Mouse (Mus musculus): ENCODE data around the gene Gm49383. TPM values are rescaled to one million over a fixed set of nuclear protein-coding genes. Genes with fewer than 3 reads are reported as not detected.

Gm49383 gene
- total RNA-seq, 2 experiments from 2014 or later: 2.6 to 3.6 TPM

Small RNA genes within 50 kb of the gene (microRNA-seq; reads per million reads assigned to microRNA genes)
- gene Gm47287 (ENCODE audit: borderline number of aligned reads in 2 of 2) (0 reads per million in 2 experiments), gene Gm47295 (ENCODE audit: borderline number of aligned reads in 2 of 2) (2.0 to 2.2 reads per million in 2 experiments)

Other genes with a start within 250 kb of the Gm49383 start
- 1,000 to 10,000 TPM; 1,412 to 1,495 TPM for gene Rps29, start 37.9 kb downstream of the Gm49383 start, total RNA-seq (2021)
- not detected for gene Lrr1, start 28.3 kb downstream of the Gm49383 start, total RNA-seq (2021)
- gene Rpl36al, start 13.0 kb downstream of the Gm49383 start, total RNA-seq (2021): 100 to 1,000 TPM; 206 to 211 TPM
- gene Mgat2, start 12.9 kb downstream of the Gm49383 start, total RNA-seq (2021): 10 to 100 TPM; 18.8 to 20.6 TPM
- under 1 TPM; 0.41 to 0.83 TPM for gene Dnaaf2, start 1.3 kb upstream of the Gm49383 start, total RNA-seq (2021)
- gene Gm49384, start 7.2 kb upstream of the Gm49383 start, total RNA-seq (2021): 1 to 10 TPM; 2.5 to 2.8 TPM
- gene Pole2, start 31.1 kb upstream of the Gm49383 start, total RNA-seq (2021): under 1 TPM; 0.64 to 0.98 TPM
- gene Klhdc1, start 44.1 kb upstream of the Gm49383 start, total RNA-seq (2021): 10 to 100 TPM; 35.7 to 37.2 TPM
- 100 to 1,000 TPM; 105 to 110 TPM for gene Klhdc2, start 99.6 kb upstream of the Gm49383 start, total RNA-seq (2021)
- gene Nemf, start 160.1 kb upstream of the Gm49383 start, total RNA-seq (2021): 10 to 100 TPM; 22.3 to 24.1 TPM
- 10 to 100 TPM; 37.2 to 39.8 TPM for gene Arf6, start 175.0 kb upstream of the Gm49383 start, total RNA-seq (2021)
- gene Gm9887, start 175.4 kb upstream of the Gm49383 start, total RNA-seq (2021): not detected

Measured in heart, postnatal 36 days (tissue).